Mouse (Mus musculus) layer of hippocampus, postnatal 14 days (tissue): ENCODE measurements at regions not wholly inside any gene's neighbourhood (a gene's known extent, or its start where the extent isn't known, plus 50 kb on each side); places are given as distances from the start of the nearest gene placed in this dataset.

ENCODE experiments used
- DNase-seq, 2 experiments: peaks; one replicate each; pipeline ENCODE4 v3.0.0; 2021 to 2022; ENCODE audit warnings: low spot score in 2 of 2, mixed read lengths in 1 of 2

- no peak for DNase-seq
These were observed 212.6 kb upstream of the Igfbp7 start for GRCm38 (mm10) chr5:77620402-77620801.

GRCm38 (mm10) chr5:77610496-77610895 is 202.7 kb upstream of the Igfbp7 start:
- DNase-seq = no peak

- DNase-seq = no peak
These were observed 186.9 kb upstream of the Igfbp7 start for GRCm38 (mm10) chr5:77594719-77595118.

DNA sequence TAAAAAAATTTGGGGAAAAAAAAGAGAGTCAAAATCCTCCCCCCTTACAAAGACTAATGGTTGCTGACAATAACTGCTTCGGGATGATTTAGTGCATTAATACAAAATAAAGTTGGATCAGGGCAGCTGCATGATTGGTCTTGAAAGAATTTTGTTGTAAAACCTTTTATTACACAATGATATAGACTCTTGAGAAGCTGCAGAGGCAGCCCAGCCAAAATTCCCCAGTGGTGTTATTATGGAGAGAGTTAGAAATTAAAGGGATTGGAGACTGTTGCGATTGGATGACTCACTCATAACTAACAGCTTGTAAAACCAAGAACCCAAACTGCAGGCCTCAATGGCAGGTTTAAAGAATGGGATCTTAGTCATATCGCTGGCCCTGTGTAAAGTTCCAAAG is 181.4 kb upstream of the Igfbp7 start:
- DNase-seq = no peak

GRCm38 (mm10) chr5:77581702-77582101 is 173.9 kb upstream of the Igfbp7 start:
- no peak for DNase-seq

DNA sequence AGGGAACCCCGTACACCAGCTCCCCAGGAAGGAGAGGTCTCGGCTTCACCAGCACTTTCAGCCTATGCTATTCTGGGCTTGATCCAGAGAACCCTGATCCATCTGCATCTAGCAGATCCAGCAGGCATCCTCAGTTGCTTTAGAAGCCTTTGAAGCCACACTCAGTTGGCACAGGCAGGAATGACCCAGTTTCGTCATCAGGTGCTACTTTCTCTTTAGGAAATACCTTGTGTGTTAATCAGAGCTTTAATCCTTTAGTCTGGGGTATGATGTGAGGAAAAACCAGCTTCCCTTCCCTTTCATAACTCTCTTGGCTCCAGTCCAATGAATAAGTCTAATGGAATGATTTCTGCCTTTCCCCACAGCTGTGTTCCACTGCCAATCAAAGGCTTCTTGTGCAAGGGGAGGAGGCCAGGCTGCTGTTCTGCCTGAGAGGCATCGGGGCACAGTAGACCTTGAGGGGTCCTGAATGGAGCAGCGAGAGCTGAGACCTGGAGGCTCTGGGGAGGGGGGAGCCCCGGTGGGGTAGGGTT is 173.3 kb upstream of the Igfbp7 start:
- DNase-seq = peak; percentile 32 to 40

- DNase-seq = peak; percentile 20 to 39
These were observed 172.2 kb upstream of the Igfbp7 start for GRCm38 (mm10) chr5:77579826-77580745.

GRCm38 (mm10) chr5:77576881-77577280 is 169.0 kb upstream of the Igfbp7 start:
- DNase-seq = no peak

DNA sequence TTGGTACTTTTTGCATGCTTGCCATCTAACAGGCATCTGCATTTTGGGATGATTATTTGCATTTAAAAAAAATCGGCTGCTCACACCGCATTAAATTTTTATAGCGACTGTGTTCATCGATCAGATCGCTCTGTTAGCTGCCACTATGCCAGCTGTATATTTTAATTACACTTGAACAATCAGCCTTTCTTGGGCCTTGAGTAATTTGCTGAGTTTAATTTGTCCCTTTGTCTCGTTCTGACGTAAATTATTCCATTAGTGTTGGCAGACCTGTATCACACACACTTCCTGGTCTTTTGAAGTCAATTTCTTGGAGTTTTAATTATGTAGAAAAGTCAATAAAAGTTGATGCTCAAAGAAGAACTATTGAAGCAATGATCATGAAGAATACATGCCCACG is 167.9 kb upstream of the Igfbp7 start:
- DNase-seq = no peak

- DNase-seq = no peak
These were observed 162.5 kb upstream of the Igfbp7 start for GRCm38 (mm10) chr5:77570364-77570763.

DNA sequence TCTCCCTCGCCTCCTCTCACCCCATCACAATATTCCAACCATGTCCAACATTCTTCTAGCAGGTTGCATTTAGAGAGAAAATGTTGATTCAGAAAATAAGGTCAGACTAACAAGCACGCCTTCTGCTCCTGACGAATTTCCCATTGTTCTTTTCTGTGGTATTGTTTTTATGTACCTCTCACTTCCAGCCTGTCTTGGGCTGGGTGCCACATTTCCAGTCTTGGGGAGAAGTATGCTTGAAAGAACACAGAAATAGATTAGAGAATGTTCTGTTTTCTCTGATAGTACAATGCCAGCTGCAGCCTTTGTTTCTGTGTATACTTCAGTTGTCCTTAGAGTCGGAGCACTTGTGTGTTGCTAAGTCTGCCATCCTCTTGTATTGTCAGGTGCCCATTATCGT is 160.3 kb upstream of the Igfbp7 start:
- no peak for DNase-seq

GRCm38 (mm10) chr5:77552580-77552979 is 144.7 kb upstream of the Igfbp7 start:
- DNase-seq = no peak

- no peak for DNase-seq
These were observed 144.2 kb upstream of the Igfbp7 start for GRCm38 (mm10) chr5:77552081-77552480.

- DNase-seq = no peak
These were observed 138.3 kb upstream of the Igfbp7 start for GRCm38 (mm10) chr5:77546001-77546620.

DNA sequence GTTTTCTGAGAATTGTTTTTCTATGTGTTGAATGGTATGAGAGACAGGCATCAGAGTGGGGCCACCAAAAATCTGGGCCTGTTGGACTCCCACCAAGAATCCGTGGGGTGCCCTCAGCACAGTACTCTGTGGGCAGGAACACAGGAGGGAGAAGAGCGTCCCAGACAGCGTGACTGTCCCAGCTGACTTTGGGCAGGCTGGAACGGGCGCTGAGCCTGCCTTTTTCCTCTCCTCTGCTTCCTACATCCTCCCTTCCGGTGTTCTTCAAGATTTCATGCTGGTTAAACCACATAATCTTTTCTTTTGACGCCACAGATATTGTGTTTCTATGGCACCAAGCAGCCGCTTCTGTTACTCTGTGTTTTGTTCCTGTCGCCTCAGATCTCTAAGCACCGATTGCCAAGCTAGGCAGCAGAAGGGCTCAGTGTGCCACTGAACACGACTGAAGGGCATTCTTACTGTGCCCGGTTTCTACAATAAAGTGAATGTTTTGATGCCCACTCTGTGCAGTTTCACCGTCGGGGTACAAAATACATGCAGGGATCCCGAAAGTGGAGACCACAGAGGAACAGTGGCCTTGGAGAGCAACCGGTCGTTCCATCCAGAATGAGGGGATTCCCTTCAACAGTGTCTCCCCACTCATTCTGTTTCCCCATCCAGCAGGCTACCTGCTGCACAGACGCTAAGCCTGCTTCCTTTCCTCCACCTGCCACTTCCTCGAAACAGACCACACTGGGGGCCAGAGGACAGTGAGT is 124.6 kb upstream of the Igfbp7 start:
- peak; percentile 43 to 44 for DNase-seq

DNA sequence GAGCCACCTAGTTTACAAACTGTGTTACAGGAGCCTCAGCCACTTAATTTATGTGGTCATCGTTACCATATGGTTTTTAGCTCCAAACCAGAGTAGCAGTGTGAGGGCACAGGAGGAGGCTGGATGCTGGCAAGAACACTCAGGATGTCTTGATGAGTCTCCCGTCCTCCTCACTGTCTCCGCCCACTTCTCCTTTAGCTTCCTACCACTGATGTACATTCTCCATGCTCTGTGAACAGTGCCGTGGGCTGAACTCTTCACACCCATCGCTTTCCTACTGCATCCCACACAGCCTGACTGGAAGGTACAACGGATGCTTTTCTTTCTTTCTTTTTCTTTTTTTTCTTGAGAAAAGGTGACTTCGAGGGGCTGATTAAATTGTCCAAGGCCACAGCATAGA is 122.5 kb upstream of the Igfbp7 start:
- no peak for DNase-seq

DNA sequence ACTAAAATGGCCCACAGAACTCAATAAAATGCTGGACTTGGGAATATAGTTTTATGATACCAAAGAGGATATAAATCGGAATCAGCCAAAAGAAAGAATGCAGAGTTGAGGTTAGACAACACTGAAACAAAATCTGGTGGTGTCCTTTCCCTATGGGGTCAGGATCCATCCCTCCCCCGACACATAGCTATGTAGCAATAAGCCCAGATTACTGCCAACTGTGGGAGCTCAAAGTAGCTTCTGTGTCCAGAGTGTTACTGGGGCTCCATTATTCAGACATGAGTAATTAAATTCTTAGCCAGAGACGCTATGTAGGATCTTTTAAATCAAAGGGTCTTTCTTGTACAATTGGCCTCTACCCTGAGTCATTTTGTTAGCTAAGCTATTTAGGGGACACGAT is 109.4 kb upstream of the Igfbp7 start:
- no peak for DNase-seq

DNA sequence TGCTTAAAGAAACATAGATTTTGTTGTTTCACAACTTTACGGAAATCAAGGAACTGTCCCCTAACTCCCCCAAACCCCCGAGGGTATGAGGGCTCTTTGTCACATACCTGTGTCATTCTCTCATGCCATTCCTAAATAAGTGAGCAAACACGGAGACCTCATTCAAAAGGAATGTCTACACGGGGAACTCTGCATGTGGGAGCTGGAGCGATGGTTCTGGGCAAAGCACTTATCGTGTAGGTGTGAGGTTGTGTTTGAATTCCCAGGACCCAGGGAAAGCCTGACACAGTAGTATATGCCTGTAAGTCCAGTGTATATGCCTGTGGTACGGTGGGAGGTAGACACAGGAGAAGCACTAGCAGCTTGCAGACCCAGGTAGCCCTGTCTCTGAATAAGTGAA is 107.6 kb upstream of the Igfbp7 start:
- DNase-seq = no peak

DNA sequence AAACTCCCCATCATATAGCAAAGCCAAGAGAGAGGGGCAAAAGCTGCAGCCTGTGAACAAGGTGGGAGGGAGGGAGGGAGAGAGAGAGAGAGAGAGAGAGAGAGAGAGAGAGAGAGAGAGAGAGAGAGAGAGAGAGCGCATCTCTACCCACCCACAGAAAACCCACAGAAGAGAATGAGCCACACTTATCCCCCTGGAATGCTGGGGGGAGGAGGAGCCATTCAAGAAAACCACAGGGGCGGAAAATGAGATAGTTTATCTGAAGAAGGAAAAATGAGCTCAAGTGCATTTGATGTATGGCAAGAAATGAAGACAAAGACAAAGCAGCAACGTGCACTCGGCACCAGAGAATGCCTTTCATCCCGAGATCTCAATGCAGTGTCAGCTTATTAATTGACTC is 94.8 kb upstream of the Igfbp7 start:
- DNase-seq = no peak

DNA sequence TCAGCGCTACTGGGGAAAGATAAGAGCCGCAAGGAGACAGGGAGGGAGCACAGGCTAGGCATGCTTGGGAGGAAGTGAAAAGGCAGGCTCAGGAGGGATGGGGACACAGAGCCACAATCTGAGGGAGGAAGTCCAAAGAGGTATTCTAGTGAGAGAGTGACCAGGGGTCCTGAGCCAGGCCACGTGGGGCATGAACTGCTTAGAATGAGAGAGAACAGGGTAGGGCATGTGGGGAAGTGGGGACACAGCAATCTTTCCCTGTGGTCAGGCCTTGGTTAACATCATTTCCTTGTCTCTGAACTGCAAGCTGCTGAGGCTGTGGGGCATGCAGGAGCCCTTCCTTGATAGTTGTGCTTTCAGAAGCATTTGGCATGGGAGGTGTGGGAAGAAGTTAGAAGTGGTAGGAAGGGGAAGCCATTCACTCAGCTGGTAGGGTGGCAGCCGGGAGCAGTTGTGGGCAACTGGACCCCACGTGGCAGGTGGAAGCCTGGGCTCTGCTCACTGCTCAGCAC is 92.2 kb upstream of the Igfbp7 start:
- no peak for DNase-seq

DNA sequence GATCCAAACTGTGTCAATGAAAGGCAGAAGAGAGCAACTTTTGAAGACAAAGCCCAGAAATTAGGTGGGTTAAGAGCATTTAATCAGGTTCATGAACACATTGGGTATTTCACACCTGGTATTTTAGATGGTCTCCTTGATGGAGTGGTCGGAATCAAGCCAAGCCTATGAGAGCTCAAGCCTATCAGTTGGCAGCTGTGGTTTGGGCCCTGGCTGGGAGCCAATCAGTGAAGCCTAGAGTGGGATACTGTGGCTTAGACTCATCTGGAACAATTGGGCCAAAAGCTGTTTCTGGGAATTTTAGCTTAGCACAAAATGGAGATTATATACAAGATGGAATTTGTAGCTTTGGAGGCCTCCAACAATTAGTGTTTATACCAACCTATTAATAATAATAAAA is 86.8 kb upstream of the Igfbp7 start:
- no peak for DNase-seq

- DNase-seq = no peak
These were observed 81.1 kb upstream of the Igfbp7 start for GRCm38 (mm10) chr5:77488969-77489368.
